Mouse (Mus musculus) thymus, postnatal 10 days (tissue): ENCODE data around the gene Htr2a.

Experiments
- DNase-seq, 2 experiments: peaks; one replicate each; pipeline ENCODE4 v3.0.0; 2021; ENCODE audit warnings: low spot score in 2 of 2

Htr2a gene

DNA sequence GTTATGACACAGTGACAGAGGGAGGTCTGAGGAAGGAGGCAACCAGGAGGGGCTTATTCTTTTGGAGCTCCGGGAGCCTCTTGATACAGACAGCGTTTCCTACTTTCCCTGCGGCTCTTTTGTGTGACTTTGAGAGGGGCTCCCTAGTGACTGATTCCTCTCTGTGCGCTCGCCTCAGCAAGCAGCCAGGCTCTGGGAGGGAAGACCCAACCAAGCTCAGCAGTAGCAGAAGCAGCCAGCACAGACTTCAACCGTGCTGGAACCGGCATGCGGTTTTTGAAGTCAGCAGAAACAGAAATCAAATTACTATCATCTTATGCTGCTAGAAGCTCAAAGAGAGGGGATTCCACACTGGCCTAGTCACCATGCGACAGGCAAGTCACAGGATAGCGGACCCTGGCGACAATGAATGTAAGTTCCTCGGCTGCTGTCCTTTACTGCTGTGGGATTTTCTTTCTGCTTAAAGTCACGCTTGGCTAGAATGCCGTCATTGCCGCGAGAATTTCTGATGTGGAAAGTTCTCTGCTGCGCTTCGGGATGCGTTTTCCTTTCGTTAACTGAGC lies at the start of gene Htr2a:
Gene Htr2a, plus strand, starts transcription at position 22 of the 563 bp plus-strand sequence.
- DNase-seq = no peak

DNA sequence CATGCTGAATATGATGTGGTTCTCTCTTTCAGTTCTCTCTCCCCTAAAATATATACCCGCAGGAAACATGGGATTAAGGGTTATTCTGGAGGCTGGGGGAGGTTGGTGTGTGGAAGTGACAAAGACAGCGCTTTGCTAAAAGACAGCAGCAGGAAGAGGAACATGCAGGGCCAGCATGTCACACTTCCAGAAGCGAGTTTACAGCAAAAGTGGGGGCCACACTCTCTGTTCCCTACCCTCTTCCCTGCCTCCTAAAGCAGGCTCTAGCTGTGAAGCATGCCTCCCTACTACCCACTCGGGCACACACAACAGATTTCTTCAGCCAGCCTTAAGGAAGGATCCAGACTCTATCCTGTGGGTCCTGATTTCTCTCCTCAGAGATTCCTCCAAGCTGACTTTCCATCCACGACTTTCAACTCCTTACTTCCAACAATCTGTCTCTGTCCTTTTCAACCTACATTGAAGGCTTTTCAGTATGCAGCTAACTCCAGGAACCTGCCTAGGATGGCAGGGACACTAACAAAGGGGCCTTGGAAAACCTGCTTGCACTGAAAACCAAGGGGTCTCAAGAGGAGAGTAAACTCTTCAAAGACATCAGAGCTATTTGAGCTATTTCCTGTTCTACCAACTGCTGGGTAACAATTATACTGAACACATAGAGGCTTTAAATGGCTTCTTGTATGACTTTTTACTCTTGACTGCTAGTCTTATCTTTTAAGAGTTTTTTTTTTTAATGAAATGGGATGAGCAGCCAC lies 39.1 kb upstream of the Htr2a start:
- no peak for DNase-seq

DNA sequence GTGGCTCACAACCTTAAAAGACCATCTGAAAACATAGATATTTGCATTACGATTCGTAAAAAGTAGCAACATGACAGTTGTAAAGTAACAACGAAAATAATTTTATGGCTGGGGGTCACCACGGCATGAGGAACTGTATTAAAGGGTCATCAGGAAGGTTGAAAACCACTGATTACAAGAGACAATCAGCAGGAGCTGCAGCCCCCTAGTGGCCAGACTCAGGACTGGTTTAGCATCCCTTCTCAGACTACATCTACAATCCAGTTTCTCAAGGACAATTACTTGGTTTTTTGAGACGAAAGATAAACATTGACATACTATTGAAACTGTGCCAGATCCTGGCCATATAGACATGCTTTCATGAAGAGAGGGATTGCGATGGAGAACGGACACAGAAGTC lies 38.1 kb upstream of the Htr2a start:
- peak in 1 of 2 experiments; percentile 24 for DNase-seq

GRCm38 (mm10) chr14:74603131-74603766 lies 37.4 kb upstream of the Htr2a start:
- DNase-seq = no peak

DNA sequence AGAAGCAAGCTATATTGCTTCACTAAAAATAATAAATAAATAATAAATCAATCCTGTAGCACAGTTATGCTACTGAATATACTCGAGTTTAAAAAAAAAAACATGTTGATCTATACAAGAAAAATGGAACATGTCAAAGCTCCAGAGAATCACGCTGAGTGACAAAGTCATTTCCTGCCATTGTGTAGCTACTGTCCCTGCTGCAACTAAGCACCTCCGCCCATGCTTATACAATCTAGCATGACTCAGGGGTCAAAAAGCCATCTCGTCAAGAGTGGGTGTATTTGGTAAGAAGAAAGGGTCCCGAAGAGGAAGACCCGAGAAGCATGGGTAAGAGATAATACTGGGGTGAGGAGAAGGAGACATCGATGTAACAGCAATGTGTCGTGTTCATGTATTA lies 29.3 kb upstream of the Htr2a start:
- DNase-seq = no peak

GRCm38 (mm10) chr14:74618858-74619257 lies 21.8 kb upstream of the Htr2a start:
- peak in 1 of 2 experiments; percentile 8 for DNase-seq

DNA sequence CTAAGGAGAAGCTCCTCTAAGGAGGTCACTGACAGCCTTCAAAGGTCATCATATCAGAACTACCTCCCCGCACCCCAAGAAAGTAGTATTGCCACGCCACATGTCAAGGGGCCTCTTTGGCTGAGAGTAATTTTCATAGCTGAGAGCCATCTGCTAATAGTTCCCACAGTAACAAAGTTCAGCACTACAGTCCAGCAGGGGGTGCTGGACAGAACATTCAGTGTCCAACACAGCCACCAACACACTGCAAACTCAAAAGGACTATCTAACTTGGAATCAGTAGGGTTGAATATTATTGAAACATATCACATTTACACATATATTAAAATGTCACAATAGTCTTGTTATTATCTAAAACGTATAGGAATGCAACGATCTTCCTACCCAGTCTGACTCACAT lies 2.6 kb upstream of the Htr2a start:
- no peak for DNase-seq

DNA sequence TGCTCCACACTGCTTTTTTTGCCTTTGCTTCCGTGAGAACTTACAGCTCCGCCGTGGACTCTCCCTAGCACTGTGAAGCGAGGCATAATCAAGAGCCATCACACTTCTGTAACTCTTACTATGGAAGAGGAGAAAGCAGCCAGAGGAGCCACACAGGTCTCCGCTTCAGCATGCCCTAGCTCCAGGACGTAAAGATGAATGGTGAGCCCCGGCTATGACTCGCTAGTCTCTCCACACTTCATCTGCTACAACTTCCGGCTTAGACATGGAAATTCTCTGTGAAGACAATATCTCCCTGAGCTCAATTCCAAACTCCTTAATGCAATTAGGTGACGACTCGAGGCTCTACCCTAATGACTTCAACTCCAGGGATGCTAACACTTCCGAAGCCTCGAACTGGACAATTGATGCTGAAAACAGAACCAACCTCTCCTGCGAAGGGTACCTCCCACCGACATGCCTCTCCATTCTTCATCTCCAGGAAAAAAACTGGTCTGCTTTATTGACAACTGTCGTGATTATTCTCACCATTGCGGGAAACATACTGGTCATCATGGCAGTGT lies 1.1 kb downstream of the Htr2a start:
- no peak for DNase-seq

DNA sequence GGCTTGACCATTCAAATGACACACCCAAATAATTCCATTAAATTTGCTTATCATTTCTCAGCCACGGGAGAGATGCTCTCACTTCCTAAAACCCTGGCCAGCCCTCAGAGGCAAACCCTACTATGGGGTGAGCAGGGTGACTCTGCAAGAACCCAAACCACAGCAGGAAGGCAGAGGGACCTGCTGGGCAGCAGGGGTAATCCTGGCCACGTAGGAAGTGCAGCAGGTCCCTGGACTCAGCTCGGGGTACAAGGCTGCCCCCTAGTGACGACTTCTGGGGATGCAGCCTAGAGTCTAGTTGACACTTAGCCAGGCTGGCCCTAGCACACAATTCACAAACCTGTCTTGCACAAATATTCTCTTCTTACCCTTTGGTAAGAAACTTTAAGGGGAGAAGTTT lies 2.7 kb downstream of the Htr2a start:
- peak; percentile 27 to 72 for DNase-seq

DNA sequence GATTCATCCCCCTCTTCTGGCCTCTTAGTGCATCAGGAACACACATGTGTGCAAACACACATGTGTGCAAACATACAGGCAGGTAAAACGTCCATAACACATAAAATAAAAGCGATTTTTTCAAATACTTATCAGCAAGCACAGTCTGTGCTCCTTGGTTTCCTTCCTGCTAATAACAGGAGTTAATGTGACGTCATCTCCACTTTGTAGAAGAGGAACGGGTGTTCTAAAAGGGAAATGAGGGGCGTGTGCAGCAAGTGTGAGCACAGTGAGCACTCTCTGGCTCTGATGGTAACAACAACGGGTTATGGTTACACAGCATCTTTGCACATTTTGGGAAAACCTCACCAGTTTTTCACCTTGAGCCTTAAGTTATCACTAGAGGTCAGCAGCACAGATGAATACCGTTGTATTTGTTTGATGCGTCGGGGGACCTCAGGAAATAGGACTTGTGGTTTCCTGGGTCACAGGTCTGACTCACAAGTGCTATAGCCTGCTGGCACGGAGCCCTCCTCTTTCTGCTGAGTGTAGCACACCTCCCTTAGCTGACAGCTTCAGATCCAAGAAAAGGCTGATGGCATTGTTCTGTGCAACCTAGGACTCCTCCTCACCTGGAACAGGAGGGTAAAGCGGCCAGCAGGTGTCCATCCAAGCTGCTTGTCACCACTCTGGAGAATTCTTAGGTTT lies 5.6 kb downstream of the Htr2a start:
- DNase-seq = no peak

DNA sequence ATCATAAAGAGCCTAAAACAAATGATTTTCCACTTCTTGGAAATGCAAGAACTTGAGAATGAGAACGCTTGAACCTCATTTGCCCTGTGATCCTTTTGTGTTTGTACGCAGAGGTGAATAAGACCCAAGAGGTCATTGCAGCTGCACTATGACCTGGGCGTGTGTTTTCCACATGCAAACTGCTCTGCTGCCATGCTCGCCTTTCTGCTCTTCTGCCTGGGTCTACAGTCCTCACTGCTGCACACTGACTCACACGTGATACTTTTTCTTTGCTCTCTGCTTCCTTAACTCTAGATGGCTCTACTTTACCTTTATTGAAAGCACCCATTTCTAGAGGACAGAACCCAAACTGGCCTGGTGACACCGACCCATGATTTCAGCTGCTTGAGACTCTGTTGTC lies 9.4 kb downstream of the Htr2a start:
- no peak for DNase-seq

- DNase-seq = no peak
These were observed 11.0 kb downstream of the Htr2a start for GRCm38 (mm10) chr14:74651678-74652077.

DNA sequence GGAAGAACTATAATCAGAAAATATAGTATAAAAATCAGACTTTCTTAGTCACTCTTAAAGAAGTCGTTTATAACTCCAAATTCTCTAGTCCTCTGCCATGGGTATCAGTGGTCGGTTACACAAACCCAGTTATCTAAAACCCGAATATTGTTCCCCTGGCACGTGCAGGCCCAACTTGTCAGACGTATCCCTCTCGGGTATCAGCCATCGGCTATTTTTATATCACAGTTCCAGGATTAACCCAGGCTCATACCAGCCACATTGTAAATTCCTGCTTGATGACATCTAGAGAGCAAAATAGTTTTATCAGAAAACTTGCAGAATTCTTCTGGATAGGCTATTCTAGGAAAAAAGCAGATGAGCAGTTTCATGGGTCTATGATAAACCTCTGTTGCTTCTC lies 16.6 kb downstream of the Htr2a start:
- no peak for DNase-seq

DNA sequence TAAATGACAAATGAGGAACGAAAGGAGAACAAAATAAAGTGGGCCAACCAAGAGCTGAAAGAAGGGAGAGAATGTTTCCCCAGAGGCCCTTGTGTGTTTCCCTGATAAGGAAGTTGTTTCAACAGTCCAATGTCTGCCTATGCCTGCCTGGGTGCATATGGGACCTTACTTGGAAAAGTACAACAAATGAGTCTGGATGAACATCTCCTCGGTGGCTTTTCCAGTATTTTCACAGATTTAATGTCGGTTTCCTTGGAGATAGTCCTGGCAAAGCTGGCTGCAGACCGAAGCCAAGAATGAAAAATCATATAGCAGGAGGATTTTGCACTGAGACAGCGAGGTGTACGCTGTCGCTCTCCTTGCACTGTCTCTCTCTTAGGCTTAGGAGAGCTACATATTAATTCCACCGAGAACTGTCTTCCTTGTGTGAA lies 18.8 kb downstream of the Htr2a start:
- DNase-seq = no peak

- DNase-seq = no peak
These were observed 31.7 kb downstream of the Htr2a start for GRCm38 (mm10) chr14:74672137-74673019.

GRCm38 (mm10) chr14:74673020-74673350 lies 32.3 kb downstream of the Htr2a start:
- no peak for DNase-seq

DNA sequence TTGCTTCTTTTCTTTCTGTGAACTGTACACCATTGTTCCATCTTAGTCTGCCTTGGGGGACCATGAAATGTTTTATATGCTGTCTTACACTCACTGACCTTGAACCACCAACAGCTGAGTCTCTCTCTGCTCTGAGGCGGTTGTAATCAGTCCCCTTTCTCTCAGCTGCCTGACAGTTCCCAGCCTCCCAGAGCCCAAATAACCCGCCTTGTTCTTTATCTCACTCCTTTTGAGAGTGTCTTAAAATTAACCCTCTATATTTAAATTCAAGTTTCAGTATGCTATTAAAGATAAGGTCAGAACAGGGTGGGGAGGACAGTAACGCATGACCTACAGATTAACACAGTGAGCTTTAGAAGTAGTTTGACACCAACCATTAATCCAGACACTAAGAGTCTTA lies 32.9 kb downstream of the Htr2a start:
- DNase-seq = no peak

DNA sequence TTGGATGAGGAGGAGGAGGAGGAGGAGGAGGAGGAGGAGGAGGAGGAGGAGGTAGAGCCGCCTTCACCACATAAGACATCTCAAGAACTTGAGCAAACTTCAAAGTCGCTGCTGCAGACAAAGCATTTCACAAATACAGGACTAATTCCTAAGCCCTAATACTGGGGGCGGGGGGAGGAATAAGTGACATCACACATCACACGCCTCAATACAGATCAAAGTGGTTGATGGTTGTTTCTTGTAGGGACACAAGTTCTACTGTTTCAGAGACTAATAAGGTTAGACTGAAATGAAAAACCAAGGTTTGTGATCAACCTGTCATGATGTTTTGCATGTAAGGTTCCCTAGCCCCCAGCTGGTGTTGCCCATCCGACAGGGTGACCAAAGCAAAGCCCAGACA lies 39.2 kb downstream of the Htr2a start:
- DNase-seq = no peak

DNA sequence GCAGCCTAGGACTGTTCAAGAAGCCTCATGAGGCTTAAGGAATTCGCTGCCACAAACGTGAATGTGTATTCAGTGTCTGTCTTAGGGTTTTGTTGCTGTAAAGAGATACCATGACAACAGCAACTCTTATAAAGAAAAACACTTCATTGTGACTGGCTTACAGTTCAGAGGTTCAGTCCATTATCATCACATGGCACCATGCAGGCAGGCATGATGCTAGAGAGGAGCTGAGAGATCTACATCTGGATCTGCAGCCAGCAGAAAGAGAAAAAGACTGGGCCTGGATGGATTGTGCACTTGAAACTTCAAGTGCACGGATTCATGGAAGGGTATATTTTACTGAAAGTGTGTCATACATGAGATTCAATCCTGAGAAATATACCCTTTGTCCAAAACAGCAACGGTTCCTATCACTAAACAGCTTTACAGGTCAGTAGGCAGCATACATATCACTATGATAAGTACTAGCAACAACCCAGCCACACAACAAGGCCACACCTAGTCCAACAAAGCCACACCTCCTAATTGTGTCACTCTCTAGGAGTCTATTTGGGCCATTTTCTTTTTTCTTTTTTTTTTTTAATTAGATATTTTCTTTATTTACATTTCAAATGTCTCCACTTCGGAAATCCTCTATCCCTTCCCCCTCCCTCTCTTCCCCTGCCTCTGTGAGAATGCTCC lies 43.8 kb downstream of the Htr2a start:
- DNase-seq = no peak

- DNase-seq = no peak
These were observed 51.3 kb downstream of the Htr2a start for GRCm38 (mm10) chr14:74691963-74692362.

- no peak for DNase-seq
These were observed 56.1 kb downstream of the Htr2a start for GRCm38 (mm10) chr14:74696766-74697165.
